Mouse (Mus musculus): Measurements from ENCODE around the gene Hand2. TPM values are rescaled to one million over a fixed set of nuclear protein-coding genes. Genes with fewer than 3 reads are reported as not detected.
A peak's percentile ranks its signal among the peaks of the same experiment; 100 is the strongest.

The Hand2 gene
- polyA plus RNA-seq, 1 experiment from 2014 or later, result 11.4 TPM

DNA sequence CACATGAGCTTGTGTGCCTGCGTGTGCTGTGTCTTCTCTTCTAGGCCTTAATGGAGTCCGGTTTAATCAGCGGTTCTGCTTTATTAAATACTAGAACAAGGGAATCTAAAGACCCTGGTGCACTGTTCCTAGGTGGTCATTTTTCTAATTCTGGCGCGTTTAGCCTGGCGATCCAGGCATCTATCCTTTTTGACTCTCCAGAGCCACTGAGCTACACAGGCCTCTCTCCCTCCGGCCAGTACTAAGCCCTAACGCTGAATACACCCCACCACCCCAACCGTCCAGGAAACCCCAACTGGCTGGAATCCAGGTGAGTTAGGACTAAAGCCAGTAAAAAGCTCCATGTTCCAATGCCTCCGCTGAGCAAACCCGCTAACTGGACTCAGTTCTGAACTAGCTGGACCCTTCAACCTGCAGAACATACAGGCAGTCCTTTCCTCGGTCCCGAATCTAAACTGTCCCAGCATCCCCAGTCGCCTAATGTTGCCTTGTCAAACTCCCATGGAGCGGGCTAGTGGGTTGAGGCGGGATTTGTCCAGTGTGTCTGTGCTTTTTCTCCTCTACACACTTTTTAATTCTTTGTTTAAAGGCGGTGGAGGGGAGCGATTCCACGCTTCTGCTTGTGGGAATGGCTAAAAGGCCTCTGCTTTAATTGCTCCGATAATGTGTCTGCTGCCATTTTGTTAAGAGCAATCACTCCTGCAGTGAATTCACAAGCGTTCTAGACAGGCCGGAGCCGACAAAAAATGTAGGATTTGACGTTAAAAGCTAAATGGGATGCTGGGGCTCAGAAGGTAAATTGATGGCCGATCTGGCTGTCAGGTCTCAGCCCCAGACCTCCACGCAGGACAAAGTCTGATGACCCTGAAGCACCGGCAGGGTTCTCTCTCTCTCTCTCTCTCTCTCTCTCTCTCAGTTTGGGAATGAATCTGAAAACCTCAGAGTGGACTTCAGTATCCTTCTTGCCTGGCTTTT is 5.6 kb downstream of the Hand2 start:
- 10% methylated on average over 27 of the region's 27 CpGs for WGBS
- no peak for ATAC-seq (ENCODE audit: low FRiP score, low read depth)
- peak overlapping the region; percentile 90 for H3K27ac ChIP-seq
- H3K27me3 ChIP-seq, result peaks cover 43% of the 10 kb centered on the region
- no peaks in the 10 kb centered on the region for H3K9me3 ChIP-seq
- H3K9ac ChIP-seq, result peak overlapping the region; percentile 78
- H3K4me1 ChIP-seq, result peaks cover 39% of the 10 kb centered on the region
- H3K36me3 ChIP-seq, result no peaks in the 10 kb centered on the region; the same call in 1 of the 2 replicates
- H3K4me2 ChIP-seq (replicated peaks), result peak overlapping the region; percentile 75
- H3K4me3 ChIP-seq, result peak overlapping the region; percentile 81

DNA sequence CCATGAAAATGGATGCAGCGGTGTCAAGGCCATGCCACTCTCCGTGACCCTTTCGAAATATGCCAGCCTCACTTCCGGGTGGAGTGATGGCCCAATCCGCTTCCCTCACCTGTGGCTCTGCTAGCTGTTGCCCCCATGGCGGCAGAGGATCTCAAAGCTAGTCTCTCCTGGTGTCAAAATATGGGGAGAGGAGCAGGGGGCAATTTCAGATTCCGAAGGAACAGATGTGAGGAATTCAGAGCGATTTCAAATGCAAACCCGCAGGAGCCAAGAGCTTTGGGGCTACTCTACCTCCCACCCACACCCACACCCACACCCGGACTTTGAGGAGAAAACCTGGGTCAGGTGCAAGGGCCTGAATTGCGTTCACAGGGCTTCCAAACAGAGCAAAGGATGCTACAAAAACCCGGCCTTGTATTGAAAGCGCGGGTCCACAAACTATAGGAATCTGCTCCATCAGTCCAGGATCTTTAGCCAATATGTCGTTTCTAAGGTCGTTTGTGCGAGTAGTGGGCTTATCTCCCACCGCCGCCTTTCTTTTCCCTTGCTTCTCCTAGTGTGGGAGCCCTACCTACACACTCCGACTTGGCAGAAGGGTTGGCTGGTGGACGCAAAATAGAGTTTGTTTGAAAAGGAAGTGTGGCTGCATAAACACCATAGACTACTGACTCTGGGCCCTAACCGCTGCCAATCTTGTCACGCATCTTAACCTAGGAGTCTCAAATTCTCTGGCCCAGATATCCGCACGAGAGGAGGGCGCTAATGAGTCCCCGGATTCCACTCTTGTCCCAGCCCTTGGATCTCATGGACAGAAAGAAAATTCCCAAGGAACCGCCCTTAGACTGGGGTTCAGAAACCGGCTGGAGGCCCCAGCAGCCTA is 6.7 kb downstream of the Hand2 start:
- H3K36me3 ChIP-seq, result no peaks in the 10 kb centered on the region; the same call in 1 of the 2 replicates
- H3K27ac ChIP-seq, result peak overlapping the region; percentile 90
- peak overlapping the region; percentile 78 for H3K9ac ChIP-seq
- peaks cover 50% of the 10 kb centered on the region for H3K4me1 ChIP-seq
- no peak for ATAC-seq (ENCODE audit: low FRiP score, low read depth)
- peaks cover 48% of the 10 kb centered on the region for H3K27me3 ChIP-seq
- peak overlapping the region; percentile 81 for H3K4me3 ChIP-seq
- WGBS, result 6% methylated on average over 29 of the region's 29 CpGs
- peak overlapping the region; percentile 75 for H3K4me2 ChIP-seq (replicated peaks)
- H3K9me3 ChIP-seq, result no peaks in the 10 kb centered on the region

DNA sequence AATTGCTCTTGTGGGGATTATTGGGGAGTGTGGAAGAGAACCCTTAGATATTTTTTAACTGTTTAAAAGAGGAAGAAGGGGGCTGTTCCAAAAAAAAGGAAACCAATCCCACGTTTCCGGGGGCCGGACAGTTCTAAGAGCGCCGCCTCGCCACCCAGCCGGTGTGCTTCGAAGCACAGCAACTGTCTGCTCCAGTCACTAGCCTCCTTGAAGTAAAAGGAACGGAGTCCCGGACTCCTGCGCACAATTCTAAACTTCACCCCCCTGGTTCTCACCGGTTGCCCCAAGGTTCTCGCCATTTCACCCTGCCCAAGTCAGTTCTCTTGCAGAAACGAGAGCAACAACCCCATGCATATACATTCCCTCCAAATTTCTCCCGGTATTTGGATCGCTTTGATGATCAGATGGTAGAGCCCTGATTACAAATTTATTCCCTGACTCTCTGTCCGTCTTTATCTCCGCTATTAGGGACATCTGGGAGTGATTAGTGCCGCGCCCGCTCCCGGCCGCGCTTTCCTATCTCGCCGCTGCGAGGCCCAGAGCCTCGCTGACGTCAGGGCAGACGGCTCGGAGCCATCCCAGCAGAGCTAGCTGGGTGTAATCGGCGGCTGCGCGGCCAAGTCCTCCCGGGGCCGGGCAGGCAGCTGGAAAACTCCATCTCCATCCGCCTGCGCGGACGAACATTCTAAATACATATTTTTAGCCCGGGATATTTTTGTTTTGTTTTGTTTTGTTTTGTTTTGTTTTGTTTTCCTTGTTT is 7.6 kb downstream of the Hand2 start:
- H3K4me1 ChIP-seq, result peaks cover 57% of the 10 kb centered on the region
- H3K9me3 ChIP-seq, result no peaks in the 10 kb centered on the region
- peak overlapping the region; percentile 90 for H3K27ac ChIP-seq
- no peaks in the 10 kb centered on the region; the same call in 1 of the 2 replicates for H3K36me3 ChIP-seq
- peak; percentile 80 for ATAC-seq (ENCODE audit: low FRiP score, low read depth)
- peak overlapping the region; percentile 75 for H3K4me2 ChIP-seq (replicated peaks)
- H3K4me3 ChIP-seq, result peak overlapping the region; percentile 81
- peak overlapping the region; percentile 78 for H3K9ac ChIP-seq
- H3K27me3 ChIP-seq, result peaks cover 51% of the 10 kb centered on the region
- WGBS, result 2% methylated on average over 42 of the region's 42 CpGs

DNA sequence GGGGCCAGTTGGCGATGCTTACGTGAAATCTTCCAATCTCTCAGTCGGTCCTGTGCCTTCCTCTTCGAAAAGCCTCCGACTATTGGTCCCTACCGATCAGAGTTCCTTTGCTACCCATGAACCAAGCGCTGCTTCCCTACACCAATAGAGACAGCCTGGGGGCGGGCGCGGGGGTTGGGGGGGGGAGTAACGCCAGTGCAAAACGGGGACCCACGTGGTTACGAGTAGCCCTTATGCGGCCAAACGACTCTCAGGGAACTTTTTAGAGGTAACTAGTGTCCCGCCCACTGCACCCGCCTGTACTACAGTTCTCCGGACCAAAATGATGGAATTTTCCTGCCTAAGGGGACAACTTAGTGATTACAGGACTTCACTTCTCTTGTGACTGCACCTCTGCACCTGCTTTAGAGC is 8.2 kb downstream of the Hand2 start:
- Histone ChIP-seq H3K4me2 (replicated peaks) (peak overlapping the region; percentile 75), H3K4me3 (peak overlapping the region; percentile 81), H3K9me3 (no peaks in the 10 kb centered on the region), H3K27ac (peak overlapping the region; percentile 90; the same call in 1 of the 2 replicates), H3K27me3 (peaks cover 51% of the 10 kb centered on the region), H3K9ac (peak overlapping the region; percentile 78), H3K36me3 (no peaks in the 10 kb centered on the region; the same call in 1 of the 2 replicates), H3K4me1 (peaks cover 57% of the 10 kb centered on the region)
- WGBS, result 2% methylated on average over 19 of the region's 19 CpGs
- peak; percentile 70 for ATAC-seq (ENCODE audit: low FRiP score, low read depth)

DNA sequence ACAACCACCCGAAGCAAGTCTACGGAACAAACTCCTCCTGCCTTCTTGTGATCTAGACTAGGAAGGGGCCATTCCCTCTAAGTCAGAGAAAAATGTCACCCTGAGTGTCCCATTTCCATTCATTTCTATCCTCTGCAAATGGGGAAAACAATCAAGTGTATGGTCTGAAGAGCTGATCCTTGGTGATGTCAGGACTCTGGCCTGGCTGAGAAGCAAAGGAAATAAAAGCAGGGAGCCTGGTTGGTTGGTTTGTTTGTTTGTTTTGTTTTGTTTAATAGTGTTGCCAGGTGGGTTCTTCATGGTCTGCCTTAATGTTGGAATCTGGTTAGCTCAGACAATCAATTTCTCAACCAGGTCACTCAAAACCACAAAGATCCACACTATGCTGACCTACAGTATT is 9.3 kb downstream of the Hand2 start:
- Histone ChIP-seq H3K4me2 (replicated peaks) (peak overlapping the region; percentile 75), H3K9ac (no peak overlapping the region), H3K36me3 (no peaks in the 10 kb centered on the region; the same call in 1 of the 2 replicates), H3K9me3 (no peaks in the 10 kb centered on the region), H3K4me1 (peaks cover 63% of the 10 kb centered on the region), H3K27me3 (peaks cover 56% of the 10 kb centered on the region), H3K27ac (0 out of 2 replicates have a peak overlapping the region, but pooled peaks have one; percentile 90), H3K4me3 (no peak overlapping the region)
- no peak for ATAC-seq (ENCODE audit: low FRiP score, low read depth)
- WGBS, result 32% methylated on average over 2 of the region's 2 CpGs

DNA sequence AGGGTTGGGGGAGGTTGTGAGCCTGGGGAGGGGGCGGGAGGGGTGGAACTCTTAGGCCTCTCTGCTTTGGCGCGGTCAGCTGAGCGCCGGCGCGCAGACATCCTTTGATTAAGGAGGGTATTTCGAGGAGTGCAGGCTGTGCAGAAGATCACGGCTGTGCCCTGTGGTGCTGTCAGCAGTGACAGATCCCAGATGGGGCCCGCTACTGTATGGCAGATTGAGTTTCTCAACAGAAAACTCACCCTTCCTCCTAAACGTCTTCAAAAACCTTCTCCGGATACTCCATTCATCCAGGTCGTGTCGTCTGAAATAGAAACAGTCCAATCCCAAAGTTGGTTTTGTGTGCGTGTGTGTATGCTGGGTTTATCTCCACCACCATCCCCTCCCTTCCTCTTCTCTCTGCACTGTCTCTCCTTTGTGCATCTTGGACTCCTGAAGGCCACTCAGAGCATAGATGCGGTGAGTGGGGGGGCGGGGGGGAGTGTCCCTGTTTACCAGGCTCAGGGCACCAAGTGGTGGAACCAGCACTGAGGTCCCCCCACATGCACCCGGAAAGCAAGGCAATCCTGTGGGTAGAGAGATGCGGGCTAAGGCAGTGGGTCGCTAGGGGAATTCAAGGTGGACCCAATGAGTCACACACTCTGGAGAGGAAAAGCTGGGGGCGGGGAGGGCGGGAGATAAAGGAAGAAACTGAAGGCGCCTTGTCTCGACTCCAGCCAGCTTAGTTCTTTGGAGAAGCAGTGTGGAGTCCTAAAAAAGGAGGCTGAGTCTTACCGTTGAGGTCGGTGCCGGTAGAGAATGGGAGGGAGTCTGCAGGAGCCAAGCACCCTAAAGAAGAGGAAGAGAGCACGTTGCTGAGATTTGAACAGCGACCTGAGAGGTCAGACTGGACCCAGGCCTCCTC is 11.2 kb downstream of the Hand2 start:
- Histone ChIP-seq H3K9ac (peak overlapping the region; percentile 75), H3K9me3 (no peaks in the 10 kb centered on the region), H3K27ac (peak overlapping the region; percentile 83), H3K4me3 (peak overlapping the region; percentile 36), H3K36me3 (no peaks in the 10 kb centered on the region), H3K4me1 (peaks cover 50% of the 10 kb centered on the region), H3K4me2 (replicated peaks) (peak overlapping the region; percentile 75), H3K27me3 (peaks cover 56% of the 10 kb centered on the region)
- no peak for ATAC-seq (ENCODE audit: low FRiP score, low read depth)
- WGBS, result 5% methylated on average over 29 of the region's 29 CpGs

DNA sequence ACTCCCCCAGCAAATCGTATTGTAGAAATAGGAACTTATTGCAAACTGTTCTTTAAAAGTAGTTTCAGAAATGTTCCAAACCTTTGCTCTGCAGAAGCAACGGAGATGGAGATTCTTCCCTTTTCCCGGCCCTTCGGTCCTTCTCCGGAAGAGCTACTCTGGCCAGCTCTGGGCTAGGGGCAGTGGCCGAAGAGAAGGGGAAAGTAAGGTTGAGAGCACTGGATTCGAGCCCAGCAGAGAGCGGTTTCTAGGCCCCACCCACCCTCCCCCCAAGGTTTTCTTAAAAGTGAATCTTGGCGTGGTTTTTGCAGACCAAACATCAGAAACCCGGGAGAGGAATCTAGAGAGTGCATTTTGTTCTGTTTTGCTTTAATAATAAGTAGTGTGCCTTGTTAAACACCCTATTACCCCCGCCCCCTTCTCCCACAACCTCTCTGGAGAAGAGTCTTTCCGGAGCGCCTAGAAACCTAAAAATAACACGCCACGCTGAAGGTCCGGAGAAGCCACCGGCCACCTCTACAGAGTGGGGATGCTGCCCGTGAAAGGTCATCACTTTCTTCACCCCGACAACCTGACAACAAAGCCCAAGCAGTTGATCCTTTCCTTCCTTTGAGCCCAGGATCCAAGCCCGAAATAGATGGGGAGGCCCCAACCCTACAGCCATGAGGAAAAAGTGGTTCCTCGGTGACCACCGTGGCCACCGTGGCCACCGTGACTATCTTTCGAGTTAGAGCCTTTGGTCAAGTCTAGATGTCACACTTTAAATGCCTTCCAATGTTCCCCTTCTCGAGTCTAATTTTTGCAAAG is 12.1 kb downstream of the Hand2 start:
- Histone ChIP-seq H3K4me2 (replicated peaks) (peak overlapping the region; percentile 75), H3K27ac (peak overlapping the region; percentile 83), H3K9me3 (no peaks in the 10 kb centered on the region), H3K9ac (peak overlapping the region; percentile 75), H3K4me3 (peak overlapping the region; percentile 36), H3K36me3 (no peaks in the 10 kb centered on the region), H3K27me3 (peaks cover 56% of the 10 kb centered on the region), H3K4me1 (peaks cover 41% of the 10 kb centered on the region)
- no peak for ATAC-seq (ENCODE audit: low FRiP score, low read depth)
- WGBS, result 2% methylated on average over 26 of the region's 26 CpGs

DNA sequence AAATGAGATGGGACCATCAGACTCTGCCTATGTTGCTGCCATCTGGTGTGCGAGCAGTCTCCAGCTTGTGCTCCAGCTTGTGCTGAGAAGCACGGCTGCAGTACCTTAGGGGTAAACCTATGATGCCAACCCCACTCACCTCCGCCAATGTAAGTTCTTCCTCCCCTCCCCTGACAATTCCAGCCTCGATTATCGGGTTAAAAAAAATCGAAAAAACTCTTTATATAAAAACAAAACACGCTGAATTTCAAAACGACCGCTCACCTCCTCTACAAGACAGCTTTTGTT is 12.6 kb downstream of the Hand2 start:
- Histone ChIP-seq H3K9ac (peak overlapping the region; percentile 75), H3K27ac (peak overlapping the region; percentile 83), H3K4me1 (peaks cover 38% of the 10 kb centered on the region), H3K4me3 (peak overlapping the region; percentile 36), H3K36me3 (no peaks in the 10 kb centered on the region), H3K9me3 (no peaks in the 10 kb centered on the region), H3K4me2 (replicated peaks) (peak overlapping the region; percentile 75), H3K27me3 (peaks cover 58% of the 10 kb centered on the region)
- 2% methylated on average over 9 of the region's 9 CpGs for WGBS
- peak; percentile 52; the same call in 1 of the 2 replicates for ATAC-seq (ENCODE audit: low FRiP score, low read depth)

DNA sequence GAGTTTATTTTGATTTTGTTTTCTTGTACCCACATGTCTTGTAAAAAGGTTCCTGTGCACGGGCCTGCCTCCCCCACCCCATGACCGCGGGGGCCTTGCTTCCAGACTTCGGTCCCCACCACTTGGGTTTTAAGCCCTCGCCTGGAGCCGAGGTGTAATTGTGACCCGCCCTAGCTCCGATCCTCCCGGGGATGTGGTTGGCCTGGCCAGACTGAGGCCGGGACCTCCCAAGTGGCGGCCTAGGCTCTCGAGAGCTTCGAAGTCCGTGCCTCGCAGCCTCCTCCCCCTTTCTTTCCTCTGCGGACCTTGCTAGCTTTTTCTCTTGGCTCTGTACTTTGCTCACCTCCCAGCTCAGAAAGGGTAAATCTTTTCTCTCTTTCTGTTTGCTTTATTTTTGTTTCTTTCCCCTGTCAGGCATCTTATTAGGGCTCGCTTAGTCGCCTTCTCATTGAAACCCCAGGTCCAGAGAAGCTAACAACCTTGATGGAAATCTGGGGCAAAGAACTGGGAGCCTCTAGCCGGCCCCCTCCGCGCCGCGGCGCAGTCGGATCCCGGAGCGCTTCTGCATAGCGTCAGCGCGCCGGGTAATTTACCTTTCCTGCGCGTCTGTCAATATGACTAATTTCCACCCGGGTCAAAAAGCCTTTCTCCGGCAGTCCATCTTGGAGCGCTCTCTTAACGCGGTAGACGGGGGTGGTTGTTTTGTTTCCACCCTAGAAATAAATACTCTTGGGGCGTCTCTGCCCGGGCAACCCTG is 13.2 kb downstream of the Hand2 start:
- H3K4me1 ChIP-seq, result peaks cover 36% of the 10 kb centered on the region
- peak overlapping the region; percentile 75 for H3K4me2 ChIP-seq (replicated peaks)
- WGBS, result under 1% methylated on average over 41 of the region's 41 CpGs
- no peaks in the 10 kb centered on the region for H3K36me3 ChIP-seq
- peak overlapping the region; percentile 36 for H3K4me3 ChIP-seq
- H3K27ac ChIP-seq, result peak overlapping the region; percentile 83
- H3K9ac ChIP-seq, result peak overlapping the region; percentile 75
- peaks cover 63% of the 10 kb centered on the region for H3K27me3 ChIP-seq
- peak; percentile 51; the same call in 1 of the 2 replicates for ATAC-seq (ENCODE audit: low FRiP score, low read depth)
- H3K9me3 ChIP-seq, result no peaks in the 10 kb centered on the region

All from limb, embryonic 13.5 days (tissue).